Mouse (Mus musculus): ENCODE data around the gene Cmtm3. TPM values are rescaled to one million over a fixed set of nuclear protein-coding genes. Genes with fewer than 3 reads are reported as not detected.
"Not testable (repeated sequence)": the region's sequence is repeated elsewhere in the genome, so short reads cannot be mapped to it uniquely, and the experiment has no call there.

Gene Cmtm3
- polyA plus RNA-seq (2015; fragmentation: Nextera tagmentation; extraction: Ambion mirVana) = 166 and 178 TPM in 2 replicates

GRCm38 (mm10) chr8:104339229-104339982, at the start of gene Cmtm3:
Gene Cmtm3 (plus strand): TSS chr8:104339410.
- Histone ChIP-seq H3K27me3 (no peaks in the 10 kb centered on the region), H3K9me3 (no peaks in the 10 kb centered on the region), H3K4me3 (peak within 1 kb of the TSS; percentile 75), H3K36me3 (peaks cover under 1% of the 10 kb centered on the region; the same call in 1 of the 2 replicates), H3K27ac (peak within 1 kb of the TSS; percentile 87), H3K4me1 (peaks cover 27% of the 10 kb centered on the region), H3K4me2 (peak within 1 kb of the TSS; percentile 79), H3K9ac (peak within 1 kb of the TSS; percentile 64)
- WGBS = 14% methylated on average over 18 of the region's 18 CpGs
- ATAC-seq (ENCODE audit: insufficient number of reproducible peaks, low FRiP score, low TSS enrichment, low read depth) = no peak

GRCm38 (mm10) chr8:104293081-104293480, 46.1 kb upstream of the Cmtm3 start, which contains the start of gene Cmtm2a:
Gene Cmtm2a (minus strand): TSS chr8:104293181.
- H3K4me2 ChIP-seq; ATAC-seq (ENCODE audit: insufficient number of reproducible peaks, low FRiP score, low TSS enrichment, low read depth); H3K4me1 ChIP-seq; H3K27me3 ChIP-seq; H3K27ac ChIP-seq; H3K9me3 ChIP-seq; H3K36me3 ChIP-seq; H3K9ac ChIP-seq; H3K4me3 ChIP-seq: not testable (repeated sequence)
- WGBS = 85% methylated on average over 12 of the region's 12 CpGs

GRCm38 (mm10) chr8:104294396-104294795, 44.8 kb upstream of the Cmtm3 start:
- no peaks in the 10 kb centered on the region for H3K9me3 ChIP-seq
- WGBS = 88% methylated on average over 1 of the region's 1 CpGs
- no peaks in the 10 kb centered on the region for H3K36me3 ChIP-seq
- no peaks in the 10 kb centered on the region for H3K4me1 ChIP-seq
- no peak for ATAC-seq (ENCODE audit: insufficient number of reproducible peaks, low FRiP score, low TSS enrichment, low read depth)
- no peak overlapping the region for H3K4me3 ChIP-seq
- no peak overlapping the region for H3K9ac ChIP-seq
- H3K4me2 ChIP-seq = no peak overlapping the region
- no peaks in the 10 kb centered on the region for H3K27me3 ChIP-seq
- no peak overlapping the region for H3K27ac ChIP-seq

GRCm38 (mm10) chr8:104301577-104301976, 37.6 kb upstream of the Cmtm3 start:
- not testable (repeated sequence) for H3K36me3 ChIP-seq; ATAC-seq (ENCODE audit: insufficient number of reproducible peaks, low FRiP score, low TSS enrichment, low read depth); H3K27ac ChIP-seq; H3K4me2 ChIP-seq; H3K27me3 ChIP-seq; H3K9me3 ChIP-seq; H3K4me1 ChIP-seq; H3K4me3 ChIP-seq; H3K9ac ChIP-seq
- WGBS = 20% methylated on average over 3 of the region's 3 CpGs

GRCm38 (mm10) chr8:104302536-104302935, 36.7 kb upstream of the Cmtm3 start:
- 93% methylated on average over 4 of the region's 4 CpGs for WGBS
- not testable (repeated sequence) for H3K36me3 ChIP-seq; H3K4me1 ChIP-seq; H3K9me3 ChIP-seq; H3K9ac ChIP-seq; H3K4me2 ChIP-seq; H3K27me3 ChIP-seq; H3K4me3 ChIP-seq; ATAC-seq (ENCODE audit: insufficient number of reproducible peaks, low FRiP score, low TSS enrichment, low read depth); H3K27ac ChIP-seq

GRCm38 (mm10) chr8:104304962-104305361, 34.2 kb upstream of the Cmtm3 start:
- Histone ChIP-seq H3K9me3 (no peaks in the 10 kb centered on the region), H3K36me3 (no peaks in the 10 kb centered on the region), H3K4me1 (no peaks in the 10 kb centered on the region), H3K27ac (no peak overlapping the region), H3K9ac (no peak overlapping the region), H3K4me3 (no peak overlapping the region), H3K27me3 (no peaks in the 10 kb centered on the region), H3K4me2 (no peak overlapping the region)
- ATAC-seq (ENCODE audit: insufficient number of reproducible peaks, low FRiP score, low TSS enrichment, low read depth) = no peak
- WGBS = 81% methylated on average over 11 of the region's 11 CpGs

GRCm38 (mm10) chr8:104308341-104308740, 30.9 kb upstream of the Cmtm3 start:
- H3K27ac ChIP-seq; H3K27me3 ChIP-seq; ATAC-seq (ENCODE audit: insufficient number of reproducible peaks, low FRiP score, low TSS enrichment, low read depth); H3K9me3 ChIP-seq; H3K4me2 ChIP-seq; H3K4me3 ChIP-seq; H3K9ac ChIP-seq; H3K36me3 ChIP-seq; H3K4me1 ChIP-seq: not testable (repeated sequence)
- WGBS = 55% methylated on average over 6 of the region's 6 CpGs

GRCm38 (mm10) chr8:104309441-104310155, 29.6 kb upstream of the Cmtm3 start, which contains the start of the genes Gm45711 and Cmtm1:
Gene Gm45711 (minus strand): TSS chr8:104310081.
Gene Cmtm1 (minus strand): TSS chr8:104310145.
- H3K9ac ChIP-seq; H3K27ac ChIP-seq; H3K36me3 ChIP-seq; H3K4me1 ChIP-seq; H3K4me2 ChIP-seq; H3K9me3 ChIP-seq; ATAC-seq (ENCODE audit: insufficient number of reproducible peaks, low FRiP score, low TSS enrichment, low read depth); H3K4me3 ChIP-seq; H3K27me3 ChIP-seq: not testable (repeated sequence)
- WGBS = 84% methylated on average over 36 of the region's 36 CpGs

- H3K36me3 ChIP-seq; ATAC-seq (ENCODE audit: insufficient number of reproducible peaks, low FRiP score, low TSS enrichment, low read depth); H3K9me3 ChIP-seq; H3K27me3 ChIP-seq; H3K4me1 ChIP-seq; H3K27ac ChIP-seq; H3K4me2 ChIP-seq; H3K4me3 ChIP-seq; H3K9ac ChIP-seq: not testable (repeated sequence)
- 91% methylated on average over 3 of the region's 3 CpGs for WGBS
Observed at GRCm38 (mm10) chr8:104312023-104312422, 27.2 kb upstream of the Cmtm3 start.

- Histone ChIP-seq H3K27ac (no peak overlapping the region), H3K9ac (no peak overlapping the region), H3K27me3 (no peaks in the 10 kb centered on the region), H3K9me3 (no peaks in the 10 kb centered on the region), H3K4me3 (no peak overlapping the region), H3K4me2 (no peak overlapping the region), H3K4me1 (no peaks in the 10 kb centered on the region), H3K36me3 (no peaks in the 10 kb centered on the region)
- no peak for ATAC-seq (ENCODE audit: insufficient number of reproducible peaks, low FRiP score, low TSS enrichment, low read depth)
- WGBS = 70% methylated on average over 4 of the region's 4 CpGs
Observed at GRCm38 (mm10) chr8:104313311-104313710, 25.9 kb upstream of the Cmtm3 start.

- not testable (repeated sequence) for H3K4me2 ChIP-seq; ATAC-seq (ENCODE audit: insufficient number of reproducible peaks, low FRiP score, low TSS enrichment, low read depth); H3K36me3 ChIP-seq; H3K4me3 ChIP-seq; H3K4me1 ChIP-seq; H3K27me3 ChIP-seq; H3K27ac ChIP-seq; H3K9me3 ChIP-seq; H3K9ac ChIP-seq
- WGBS = 84% methylated on average over 11 of the region's 11 CpGs
Observed at GRCm38 (mm10) chr8:104321267-104321666, 17.9 kb upstream of the Cmtm3 start, which contains the start of gene Gm11020. Gene Gm11020 (plus strand): TSS chr8:104321567.

GRCm38 (mm10) chr8:104321930-104322329, 17.3 kb upstream of the Cmtm3 start, which contains the start of gene Cmtm2b:
Gene Cmtm2b (plus strand): TSS chr8:104322230.
- not testable (repeated sequence) for H3K36me3 ChIP-seq; H3K4me1 ChIP-seq; H3K4me3 ChIP-seq; ATAC-seq (ENCODE audit: insufficient number of reproducible peaks, low FRiP score, low TSS enrichment, low read depth); H3K27me3 ChIP-seq; H3K4me2 ChIP-seq; H3K9ac ChIP-seq; H3K9me3 ChIP-seq; H3K27ac ChIP-seq
- WGBS = 87% methylated on average over 12 of the region's 12 CpGs
